Mouse (Mus musculus): ENCODE measurements around the gene Golph3l.
A peak's percentile ranks its signal among the peaks of the same experiment; 100 is the strongest.
"Not testable (repeated sequence)": the region's sequence is repeated elsewhere in the genome, so short reads cannot be mapped to it uniquely, and the experiment has no call there.

Gene Golph3l

GRCm38 (mm10) chr3:95588604-95589086 lies at the start of gene Golph3l:
Gene Golph3l (plus strand): TSS chr3:95588934.
- peak; percentile 96 for DNase-seq (ENCODE audit: low spot score)

- DNase-seq (ENCODE audit: low spot score), result no peak
These were observed 49.8 kb upstream of the Golph3l start for GRCm38 (mm10) chr3:95538936-95539335.

GRCm38 (mm10) chr3:95539837-95540236 lies 48.9 kb upstream of the Golph3l start:
- no peak for DNase-seq (ENCODE audit: low spot score)

GRCm38 (mm10) chr3:95541186-95541585 lies 47.5 kb upstream of the Golph3l start:
- DNase-seq (ENCODE audit: low spot score), result not testable (repeated sequence)

- DNase-seq (ENCODE audit: low spot score), result no peak
These were observed 46.6 kb upstream of the Golph3l start for GRCm38 (mm10) chr3:95542171-95542570.

GRCm38 (mm10) chr3:95542981-95543380 lies 45.8 kb upstream of the Golph3l start:
- DNase-seq (ENCODE audit: low spot score), result no peak

GRCm38 (mm10) chr3:95550176-95550575 lies 38.6 kb upstream of the Golph3l start:
- DNase-seq (ENCODE audit: low spot score), result no peak

- no peak for DNase-seq (ENCODE audit: low spot score)
These were observed 34.7 kb upstream of the Golph3l start for GRCm38 (mm10) chr3:95553986-95554385.

GRCm38 (mm10) chr3:95559437-95559836 lies 29.3 kb upstream of the Golph3l start, which contains the start of gene Hormad1:
Gene Hormad1 (plus strand): TSS chr3:95559677.
- DNase-seq (ENCODE audit: low spot score), result no peak

- DNase-seq (ENCODE audit: low spot score), result no peak
These were observed 28.0 kb upstream of the Golph3l start for GRCm38 (mm10) chr3:95560738-95561137.

GRCm38 (mm10) chr3:95561826-95562225 lies 26.9 kb upstream of the Golph3l start:
- DNase-seq (ENCODE audit: low spot score), result no peak

GRCm38 (mm10) chr3:95569585-95569984 lies 19.1 kb upstream of the Golph3l start:
- no peak for DNase-seq (ENCODE audit: low spot score)

GRCm38 (mm10) chr3:95587754-95588603 lies 755 bp upstream of the Golph3l start:
- no peak for DNase-seq (ENCODE audit: low spot score)

GRCm38 (mm10) chr3:95598734-95599133 lies 10.0 kb downstream of the Golph3l start:
- DNase-seq (ENCODE audit: low spot score), result no peak

- DNase-seq (ENCODE audit: low spot score), result no peak
These were observed 12.6 kb downstream of the Golph3l start for GRCm38 (mm10) chr3:95601287-95601686.

GRCm38 (mm10) chr3:95606096-95606495 lies 17.4 kb downstream of the Golph3l start:
- no peak for DNase-seq (ENCODE audit: low spot score)

GRCm38 (mm10) chr3:95609195-95609594 lies 20.5 kb downstream of the Golph3l start:
- DNase-seq (ENCODE audit: low spot score), result no peak

- no peak for DNase-seq (ENCODE audit: low spot score)
These were observed 25.3 kb downstream of the Golph3l start for GRCm38 (mm10) chr3:95613996-95614395.

- DNase-seq (ENCODE audit: low spot score), result no peak
These were observed 29.8 kb downstream of the Golph3l start for GRCm38 (mm10) chr3:95618511-95618910.

GRCm38 (mm10) chr3:95621241-95621640 lies 32.5 kb downstream of the Golph3l start:
- no peak for DNase-seq (ENCODE audit: low spot score)

GRCm38 (mm10) chr3:95622421-95622820 lies 33.7 kb downstream of the Golph3l start:
- not testable (repeated sequence) for DNase-seq (ENCODE audit: low spot score)

GRCm38 (mm10) chr3:95623551-95623950 lies 34.8 kb downstream of the Golph3l start:
- no peak for DNase-seq (ENCODE audit: low spot score)

- not testable (repeated sequence) for DNase-seq (ENCODE audit: low spot score)
These were observed 35.3 kb downstream of the Golph3l start for GRCm38 (mm10) chr3:95623991-95624515.
